In genomic region chr14:76520606-76521005, GRCm38 (mm10) we compare ENCODE assay signal across 13 mouse cellular contexts. TPM values are rescaled to one million over a fixed set of nuclear protein-coding genes. Genes with fewer than 3 reads are reported as not detected.
A peak's percentile ranks its signal among the peaks of the same experiment; 100 is the strongest.
DNase-seq lines count a peak whose midpoint lies in the region; ATAC-seq and TF ChIP-seq lines count a peak whose summit lies in the region.
"Had no signal": no experiment of that assay in that cellular context is flagged by ENCODE, and none has a peak within 500 bp of the region (broad histone marks: within the 10 kb centered on the region; RNA-seq: fewer than 3 reads in every experiment).

No protein-coding gene starts in this region.

- H3K27me3 ChIP-seq in heart, embryonic 16.5 days (ENCODE audit: control insufficient read depth, insufficient read depth, low read length): no peaks in the 10 kb centered on the region
- no peaks in the 10 kb centered on the region for H3K27me3 ChIP-seq in G1E (ENCODE audit: insufficient read depth, low read length)
- H3K27me3 ChIP-seq in intestine, embryonic 15.5 days (replicated peaks): no peaks in the 10 kb centered on the region
- H3K27me3 ChIP-seq in liver, embryonic 16.5 days (ENCODE audit: control insufficient read depth, insufficient read depth, low read depth, low read length): no peaks in the 10 kb centered on the region
- H3K27me3 ChIP-seq in limb, embryonic 10.5 days (ENCODE audit: low read depth, poor library complexity, severe bottlenecking): no peaks in the 10 kb centered on the region
- H3K27me3 ChIP-seq: lung, embryonic 15.5 days had no signal

- no peak overlapping the region for H3K27ac ChIP-seq in heart, embryonic 16.5 days (ENCODE audit: low read length)
- H3K27ac ChIP-seq in intestine, embryonic 15.5 days: no peak overlapping the region
- H3K27ac ChIP-seq in liver, embryonic 16.5 days (ENCODE audit: low read length): peak overlapping the region; percentile 84
- H3K27ac ChIP-seq in gastrocnemius, adult 2 months: no peak overlapping the region
- H3K27ac ChIP-seq in limb, embryonic 10.5 days: no peak overlapping the region
- H3K27ac ChIP-seq: lung, embryonic 15.5 days had no signal

- peaks cover 14% of the 10 kb centered on the region for H3K4me1 ChIP-seq in heart, embryonic 16.5 days (ENCODE audit: control insufficient read depth, insufficient read depth, low read length)
- H3K4me1 ChIP-seq in G1E (ENCODE audit: insufficient read depth, low read depth, low read length): no peaks in the 10 kb centered on the region
- H3K4me1 ChIP-seq in intestine, embryonic 15.5 days (replicated peaks): peaks cover 3% of the 10 kb centered on the region
- peaks cover 39% of the 10 kb centered on the region for H3K4me1 ChIP-seq in liver, embryonic 16.5 days (ENCODE audit: control insufficient read depth, low read depth, low read length)
- H3K4me1 ChIP-seq in limb, embryonic 10.5 days: peaks cover 10% of the 10 kb centered on the region

- H3K9me3 ChIP-seq in heart, embryonic 16.5 days (replicated peaks; ENCODE audit: control insufficient read depth, low read length): no peaks in the 10 kb centered on the region
- peaks cover 29% of the 10 kb centered on the region for H3K9me3 ChIP-seq in G1E (replicated peaks)
- no peaks in the 10 kb centered on the region for H3K9me3 ChIP-seq in intestine, embryonic 15.5 days
- no peaks in the 10 kb centered on the region for H3K9me3 ChIP-seq in liver, embryonic 16.5 days (replicated peaks; ENCODE audit: control insufficient read depth, low read length)
- no peaks in the 10 kb centered on the region for H3K9me3 ChIP-seq in limb, embryonic 10.5 days (replicated peaks)
- H3K9me3 ChIP-seq: lung, embryonic 15.5 days had no signal

- no peak overlapping the region for H3K4me3 ChIP-seq in heart, embryonic 16.5 days (ENCODE audit: low read length)
- H3K4me3 ChIP-seq in G1E (ENCODE audit: low read depth, low read length): no peak overlapping the region
- no peak overlapping the region for H3K4me3 ChIP-seq in intestine, embryonic 15.5 days (replicated peaks)
- H3K4me3 ChIP-seq in liver, embryonic 16.5 days (ENCODE audit: low read depth, low read length): no peak overlapping the region
- no peak overlapping the region for H3K4me3 ChIP-seq in gastrocnemius, adult 2 months
- H3K4me3 ChIP-seq in limb, embryonic 10.5 days: no peak overlapping the region
- H3K4me3 ChIP-seq: lung, embryonic 15.5 days had no signal

- no peak for TF ChIP-seq CTCF in G1E (IDR thresholded peaks at IDR 0.05; ENCODE audit: low read depth, low read length)
- no peak for TF ChIP-seq CTCF in gastrocnemius, adult 2 months (IDR thresholded peaks at IDR 0.05)

- DNase-seq in heart, postnatal 4 days: no peak
- DNase-seq in G1E (ENCODE audit: low spot score): no peak
- no peak for DNase-seq in gastrocnemius, adult 2 months
- no peak for DNase-seq in left cerebral cortex, adult 18-20 months (ENCODE audit: low spot score in 2 of 2)
- DNase-seq in limb, embryonic 10.5 days (ENCODE audit: low spot score): no peak
- DNase-seq: adrenal gland, postnatal 10 days; cerebellum, postnatal 10 days; right cerebral cortex, postnatal 4 days; thymus, postnatal 4 days had no signal

- H3K36me3 ChIP-seq in heart, embryonic 16.5 days (ENCODE audit: control insufficient read depth, insufficient read depth): no peaks in the 10 kb centered on the region
- no peaks in the 10 kb centered on the region for H3K36me3 ChIP-seq in G1E (replicated peaks)
- H3K36me3 ChIP-seq in intestine, embryonic 15.5 days: no peaks in the 10 kb centered on the region
- no peaks in the 10 kb centered on the region for H3K36me3 ChIP-seq in liver, embryonic 16.5 days (ENCODE audit: control insufficient read depth, insufficient read depth)
- H3K36me3 ChIP-seq in limb, embryonic 10.5 days: no peaks in the 10 kb centered on the region
- H3K36me3 ChIP-seq: lung, embryonic 15.5 days had no signal

- no peak overlapping the region for H3K4me2 ChIP-seq in heart, embryonic 16.5 days (ENCODE audit: low read depth, low read length)
- H3K4me2 ChIP-seq in intestine, embryonic 15.5 days (replicated peaks): no peak overlapping the region
- H3K4me2 ChIP-seq in liver, embryonic 16.5 days (ENCODE audit: low read depth, low read length): peak overlapping the region; percentile 42
- H3K4me2 ChIP-seq: lung, embryonic 15.5 days had no signal

- intact Hi-C loops in gastrocnemius, adult 2 months (cut with DNase I): no loop called here

- H3K9ac ChIP-seq in heart, embryonic 16.5 days (ENCODE audit: low read length): no peak overlapping the region
- H3K9ac ChIP-seq in intestine, embryonic 15.5 days: no peak overlapping the region
- H3K9ac ChIP-seq in liver, embryonic 16.5 days (ENCODE audit: low read depth, low read length): no peak overlapping the region
- H3K9ac ChIP-seq: lung, embryonic 15.5 days had no signal

- WGBS in heart, embryonic 16.5 days: 15% methylated on average over 4 of the region's 4 CpGs
- 20% methylated on average over 4 of the region's 4 CpGs for WGBS in intestine, embryonic 15.5 days
- 12% methylated on average over 4 of the region's 4 CpGs for WGBS in liver, embryonic 16.5 days (ENCODE audit: insufficient replicate concordance)
- WGBS in limb, embryonic 10.5 days: 76% methylated on average over 4 of the region's 4 CpGs

- ATAC-seq in heart, embryonic 16.5 days (replicated peaks; ENCODE audit: extremely low read depth, insufficient read depth, low FRiP score): 0 out of 2 replicates have a peak, but pooled peaks have one; percentile 26
- peak; percentile 74 for ATAC-seq in G1E (ENCODE audit: extremely low read depth, insufficient number of reproducible peaks, low FRiP score, poor library complexity, severe bottlenecking)
- ATAC-seq in intestine, embryonic 15.5 days: peak; percentile 92
- peak; percentile 93 for ATAC-seq in liver, embryonic 16.5 days (ENCODE audit: low read depth)

RNA-seq across cellular contexts. Expression of gene Serp2, which starts 36.1 kb away (rescaled TPM):
- 5.5 and 6.3 TPM in 2 replicates for polyA plus RNA-seq in heart, embryonic 16.5 days (2015; fragmentation: Nextera tagmentation; extraction: Ambion mirVana)
- 1 to 10 TPM; 1.6 TPM for total RNA-seq in heart, postnatal 4 days (2021)
- total RNA-seq in G1E (2014; fragmentation: Nextera tagmentation): not detected in 2 replicates
- total RNA-seq in G1E (2017): not detected in 2 replicates
- polyA plus RNA-seq in G1E (2012): not detected in 2 replicates
- 8.6 and 10.0 TPM in 2 replicates for polyA plus RNA-seq in intestine, embryonic 15.5 days (2015; fragmentation: Nextera tagmentation; extraction: Ambion mirVana)
- 0.61 and 0.79 TPM in 2 replicates for polyA plus RNA-seq in liver, embryonic 16.5 days (2015; fragmentation: Nextera tagmentation; extraction: Ambion mirVana)
- total RNA-seq in gastrocnemius, adult 2 months (2021): under 1 TPM in 1 of 2 experiments, not detected in 1; 0.64 TPM
- total RNA-seq in left cerebral cortex, adult 18-20 months (2021): 100 to 1,000 TPM; 180 to 192 TPM
- 17.2 and 17.3 TPM in 2 replicates for polyA plus RNA-seq in limb, embryonic 10.5 days (2016; fragmentation: Nextera tagmentation; extraction: Ambion mirVana)

Comparison
In these comparisons a context has a peak if more than half of its experiments do, and no peak if none do; other contexts are left out.
1. ATAC-seq: peak in every context shown above with its lines; median percentile 93 in liver, embryonic 16.5 days; 92 in intestine, embryonic 15.5 days; 74 in G1E; 26 in heart, embryonic 16.5 days.